Mouse (Mus musculus) layer of hippocampus, adult 9-10 months (tissue): ENCODE measurements around the gene Tagln2.

Experiments used
- DNase-seq: peaks from one replicate; pipeline ENCODE4 v3.0.0; 2022; ENCODE audit warnings: low spot score

The Tagln2 gene

DNA sequence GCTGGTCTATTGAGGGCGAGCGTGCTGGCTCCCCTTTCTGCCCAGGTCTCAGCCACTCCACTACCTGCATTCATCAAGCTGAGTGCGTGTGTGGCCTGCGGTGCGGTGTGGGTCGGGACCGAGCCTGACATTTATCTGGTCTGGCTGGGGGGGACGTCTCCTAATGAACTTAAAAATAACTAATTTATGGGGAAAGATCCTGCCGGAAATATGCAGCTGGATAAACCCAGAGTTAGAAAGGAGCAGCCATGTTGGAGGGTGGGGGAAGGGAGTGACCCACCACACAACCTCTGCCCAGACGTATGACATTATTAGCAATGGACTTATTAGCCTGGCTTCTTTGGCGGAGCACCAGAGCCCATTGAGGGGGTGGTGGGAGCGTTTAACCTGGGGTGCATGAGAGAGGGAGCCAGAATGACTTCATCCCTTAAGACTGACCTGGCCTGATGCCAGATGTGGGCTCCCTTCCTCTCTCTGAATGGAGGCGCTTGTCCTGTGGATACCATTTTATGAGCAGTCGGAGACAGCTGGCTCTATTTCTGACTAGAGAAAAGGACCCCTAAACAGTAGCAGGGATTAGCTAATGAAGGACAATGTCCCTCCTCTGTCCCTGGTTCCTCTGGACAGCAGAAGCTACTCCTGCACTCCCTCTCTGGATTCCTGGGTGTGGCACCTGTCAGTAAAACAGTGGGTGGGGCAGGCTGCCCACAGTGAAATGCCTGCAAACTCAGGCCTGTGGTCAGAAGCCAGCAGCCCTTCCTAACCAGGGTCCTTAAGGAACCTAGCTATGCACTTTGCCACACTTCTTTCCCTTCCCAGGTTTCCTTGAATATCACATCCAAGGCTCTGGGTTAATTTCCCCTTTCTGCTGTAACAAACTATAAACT is 3.5 kb downstream of the Tagln2 start:
- no peak for DNase-seq

DNA sequence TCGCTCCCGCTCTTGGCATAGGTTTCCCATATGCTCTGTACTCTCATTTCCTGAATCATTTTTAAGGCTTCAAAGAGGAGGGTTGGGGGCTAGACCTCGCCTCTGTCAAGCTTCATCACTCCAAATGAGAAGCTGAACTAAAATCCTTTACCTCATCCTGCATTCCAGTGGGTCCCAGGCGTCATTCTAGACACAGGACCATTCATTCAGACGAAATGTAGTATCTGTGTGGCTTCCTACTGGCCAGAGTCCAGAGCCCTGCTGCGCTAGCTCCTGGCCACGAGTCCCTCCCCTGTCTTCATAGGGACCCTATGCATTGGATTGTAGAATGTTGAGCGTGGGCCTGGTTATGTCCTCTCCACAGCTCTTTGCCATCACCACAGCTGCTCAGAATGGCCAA is 4.9 kb downstream of the Tagln2 start:
- no peak for DNase-seq

DNA sequence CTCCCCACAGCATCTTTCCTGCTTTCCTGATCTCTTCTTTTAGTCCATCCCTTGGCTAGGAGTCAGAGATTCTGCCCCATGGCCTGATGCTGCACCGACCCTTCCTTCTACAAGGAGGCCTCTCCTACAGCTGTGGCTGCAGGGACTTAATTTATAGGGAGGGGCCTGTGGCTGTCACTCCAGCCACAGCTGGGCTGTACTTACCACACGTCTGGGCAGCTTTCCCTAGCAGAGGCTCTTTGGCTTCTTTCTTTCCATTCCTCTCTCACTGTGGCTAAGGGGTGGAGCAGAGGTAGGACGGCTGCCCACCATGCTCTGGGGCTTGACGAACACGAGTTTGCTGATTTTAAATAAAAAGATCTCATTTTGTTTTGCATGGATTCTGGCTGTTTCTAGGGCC is 7.2 kb downstream of the Tagln2 start:
- DNase-seq, result no peak

DNA sequence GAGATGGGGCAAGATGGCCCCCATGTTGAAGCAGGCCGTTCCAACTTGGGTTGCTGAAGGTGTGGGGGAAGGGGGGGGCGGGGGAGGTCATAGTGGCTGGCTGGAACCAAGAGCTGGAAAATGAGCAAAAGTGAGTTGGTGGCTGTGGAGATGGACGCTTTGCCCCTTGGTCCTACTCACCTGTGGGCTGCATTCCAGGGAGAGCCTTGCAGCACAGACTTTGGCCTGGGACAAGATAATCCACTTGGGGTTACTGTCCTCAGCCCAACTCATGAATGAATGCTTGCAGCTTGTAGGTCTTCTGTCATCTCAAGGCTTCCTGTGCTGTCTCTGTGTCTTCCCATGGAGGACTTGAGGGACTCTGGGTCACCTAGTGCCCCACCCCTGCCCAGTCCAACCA is 7.9 kb downstream of the Tagln2 start:
- DNase-seq, result no peak

DNA sequence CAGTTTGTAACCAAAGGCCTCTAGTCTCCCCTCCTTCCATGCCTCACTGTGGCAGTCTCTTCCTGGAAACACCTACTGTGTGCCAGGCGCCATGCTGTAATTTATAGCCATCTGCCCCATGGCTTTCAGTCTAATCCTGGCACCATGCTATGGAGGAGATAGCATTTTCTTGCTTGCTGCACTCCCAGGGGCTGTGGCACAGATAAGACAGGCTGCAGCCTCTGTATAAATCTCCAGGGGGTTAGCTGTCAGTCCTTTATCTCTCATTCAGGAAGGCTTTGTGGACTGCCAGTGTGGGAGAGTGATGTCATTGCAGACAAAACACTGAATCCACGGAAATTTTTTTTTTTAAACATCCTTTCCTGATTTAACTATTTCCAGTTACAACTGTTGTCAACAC is 8.3 kb downstream of the Tagln2 start:
- DNase-seq, result no peak

DNA sequence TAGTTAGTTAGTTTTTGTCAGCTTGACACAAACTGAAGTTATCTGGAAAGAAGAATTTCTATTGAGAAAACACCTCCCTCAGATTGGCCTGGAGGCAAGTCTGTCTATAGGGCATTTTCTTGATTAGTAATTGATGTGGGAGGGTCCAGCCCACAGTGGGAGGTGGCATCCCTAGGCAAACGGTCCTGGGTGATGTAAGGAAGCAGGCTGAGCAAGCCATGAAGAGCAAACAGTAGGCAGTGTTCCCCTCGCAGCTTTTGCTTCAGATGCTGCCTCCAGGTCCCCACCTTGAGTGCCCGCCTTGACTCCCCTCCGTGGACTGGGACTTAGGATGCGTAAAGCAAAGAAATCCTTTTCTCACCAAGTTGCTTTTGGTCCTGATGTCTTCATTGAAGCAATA is 9.4 kb downstream of the Tagln2 start:
- no peak for DNase-seq

DNA sequence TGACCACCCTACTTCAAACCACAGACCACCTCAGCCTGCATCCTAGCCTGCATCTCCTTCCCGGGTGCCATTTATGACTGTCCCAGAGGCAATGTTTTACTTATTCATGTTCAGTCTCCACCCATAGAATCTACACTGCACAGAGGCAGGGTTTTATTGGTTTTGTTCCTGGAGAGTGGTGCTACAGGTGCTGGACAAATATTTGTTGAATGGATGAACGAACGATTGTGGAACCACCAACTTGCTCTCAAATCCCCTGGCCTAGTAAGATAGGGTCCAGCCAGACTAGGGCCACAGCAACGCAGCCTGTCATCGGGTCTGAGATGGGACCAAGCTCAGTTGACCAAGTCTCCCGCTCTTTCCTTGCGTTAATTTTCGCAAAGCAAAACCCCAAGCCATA is 10.1 kb downstream of the Tagln2 start:
- DNase-seq, result no peak

DNA sequence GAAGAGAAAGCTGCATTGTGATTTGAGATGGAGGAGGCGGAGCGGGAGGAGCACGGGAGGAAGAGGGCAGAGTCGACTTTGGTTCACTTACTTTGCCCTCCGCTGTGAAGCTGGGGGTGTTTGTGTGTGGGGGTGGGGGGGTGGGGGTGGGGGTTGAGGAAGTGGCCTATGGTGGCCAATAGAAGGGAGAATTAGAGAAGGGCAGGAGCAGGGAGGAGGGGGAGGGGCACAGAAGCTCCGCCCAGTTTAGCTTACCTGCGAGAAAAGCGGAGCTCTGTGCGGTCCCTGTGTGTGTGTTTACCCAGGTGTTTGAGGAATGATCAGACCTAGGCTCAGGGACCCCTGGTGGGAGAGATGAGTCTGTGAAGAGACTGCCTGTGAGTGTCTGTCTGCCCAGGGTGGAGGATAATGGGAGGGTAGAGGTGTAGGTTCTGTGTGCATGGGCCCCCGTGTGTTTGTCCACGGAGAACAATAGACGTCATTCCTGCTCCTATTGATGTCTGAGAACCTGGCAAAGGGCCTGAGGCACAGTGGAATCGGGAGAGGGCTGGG is 10.7 kb downstream of the Tagln2 start:
- no peak for DNase-seq

DNA sequence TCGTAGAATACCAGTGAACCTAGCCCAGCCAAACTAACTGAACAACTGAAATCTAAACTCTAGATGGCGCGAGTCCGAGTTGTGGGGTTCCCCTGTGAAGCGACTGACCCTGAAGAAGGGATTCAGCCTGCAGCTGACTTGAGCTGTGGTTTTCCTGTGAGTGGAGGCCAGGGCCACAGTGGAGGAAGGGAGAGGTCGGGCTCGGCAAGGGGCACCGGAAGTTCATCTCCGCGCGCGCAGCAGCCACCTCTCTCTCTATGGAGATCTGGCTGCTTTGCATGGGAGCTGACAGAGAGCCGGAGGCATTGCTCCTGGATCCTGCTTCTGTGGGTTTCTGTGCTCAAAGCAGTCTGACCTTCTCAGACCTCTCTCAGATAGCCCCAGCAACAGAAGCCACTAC is 13.1 kb downstream of the Tagln2 start:
- no peak for DNase-seq

DNA sequence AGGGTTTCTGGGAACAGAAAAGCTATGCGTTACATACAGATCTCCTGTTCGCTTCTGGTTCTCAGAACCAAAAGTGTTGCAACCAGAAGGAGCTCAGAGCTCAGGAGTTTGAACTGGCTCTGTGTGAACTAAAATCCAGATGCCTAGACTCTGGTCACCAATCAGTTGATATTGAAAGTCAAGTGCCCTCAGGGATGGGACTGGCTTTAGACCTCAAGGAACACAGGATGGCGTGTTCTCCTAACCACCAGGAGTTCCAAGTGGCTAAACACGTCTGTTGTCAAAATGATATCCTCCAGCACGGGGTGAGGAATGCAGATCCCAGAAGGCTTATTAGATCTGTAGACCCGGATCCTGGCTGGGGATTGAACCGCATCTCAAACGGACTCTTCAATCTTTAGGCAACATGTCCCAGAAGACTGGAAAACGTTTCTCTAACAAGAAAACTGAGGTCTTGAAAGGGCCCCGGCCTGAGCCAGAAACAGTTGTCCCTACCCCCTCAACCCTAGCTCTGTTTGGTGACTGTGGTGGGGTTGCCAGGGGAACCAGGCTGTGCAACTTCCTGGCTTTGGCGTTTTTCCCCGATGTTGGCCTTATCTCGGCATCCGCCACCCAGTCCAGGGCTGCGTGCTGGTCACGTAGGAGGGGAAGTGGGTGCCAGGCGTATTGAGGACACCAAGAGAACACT is 13.8 kb downstream of the Tagln2 start:
- DNase-seq, result no peak

DNA sequence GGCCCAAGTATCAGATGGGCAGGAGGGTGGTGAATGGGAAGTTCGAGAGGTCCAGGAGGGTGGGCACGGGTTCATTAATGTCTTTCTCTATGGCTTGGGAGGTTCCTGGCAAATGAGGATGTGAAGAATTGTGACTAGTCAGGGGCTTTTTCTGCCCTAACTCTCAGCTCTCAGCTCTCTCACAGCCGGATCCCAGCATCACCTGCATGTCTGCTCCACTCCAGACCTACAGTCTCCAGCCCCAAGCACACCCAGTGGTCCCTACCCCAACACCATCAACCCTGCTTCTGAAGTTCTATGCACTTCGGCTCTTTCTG is 14.3 kb downstream of the Tagln2 start:
- DNase-seq, result no peak

DNA sequence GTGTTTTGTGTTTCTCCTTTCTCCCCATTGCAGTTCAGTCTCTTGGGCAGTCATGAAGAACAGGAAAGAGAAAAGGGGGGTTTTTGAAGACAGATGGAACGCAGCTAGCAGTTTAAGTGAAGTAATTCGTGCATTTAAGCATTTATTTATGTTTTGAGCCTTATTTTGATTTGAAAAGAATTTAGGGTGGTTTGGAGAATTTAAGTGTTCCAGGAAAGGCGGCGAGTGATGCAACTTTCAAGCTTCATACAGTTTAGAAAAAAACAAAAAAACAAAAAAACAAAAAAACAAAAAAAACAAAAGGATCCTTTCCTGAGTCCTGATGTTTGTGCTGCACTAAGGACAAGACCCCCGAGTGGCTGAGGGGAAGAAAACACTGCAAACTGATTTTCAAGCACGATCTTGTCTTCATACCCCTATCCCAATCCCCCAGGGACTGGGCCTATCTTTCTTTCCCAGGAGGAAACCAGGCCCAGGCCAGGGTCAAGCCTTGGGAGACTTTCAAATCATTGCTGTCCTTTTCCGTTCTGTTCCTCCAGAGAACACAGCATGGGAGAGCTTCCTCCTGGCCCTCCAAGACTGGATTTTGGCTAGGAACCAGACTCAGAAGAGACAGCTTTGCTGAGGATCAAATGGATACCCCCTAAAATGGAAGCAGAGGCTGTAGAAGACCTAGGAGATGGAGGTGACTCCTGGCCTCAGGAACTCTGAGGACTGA is 14.9 kb downstream of the Tagln2 start:
- DNase-seq, result no peak

DNA sequence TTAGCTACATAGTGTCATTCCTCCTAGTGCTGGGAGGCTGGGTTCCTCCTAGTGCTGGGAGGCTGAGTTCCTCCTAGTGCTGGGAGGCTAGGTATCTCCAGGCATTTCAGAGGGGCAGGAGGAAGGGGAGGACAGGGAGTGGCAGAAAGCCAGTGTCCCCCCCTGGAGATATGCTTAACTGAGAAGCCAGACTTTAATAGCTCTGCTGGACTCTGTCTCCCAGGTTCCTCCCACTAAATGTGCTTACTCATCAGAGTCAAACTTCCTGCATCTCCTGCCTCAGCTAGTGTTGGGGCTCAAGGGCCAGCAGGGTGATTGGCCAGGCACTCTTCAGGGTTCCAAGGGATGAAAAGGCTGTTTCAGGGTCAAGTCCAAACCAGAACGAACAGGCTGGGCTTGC is 15.5 kb downstream of the Tagln2 start:
- no peak for DNase-seq

DNA sequence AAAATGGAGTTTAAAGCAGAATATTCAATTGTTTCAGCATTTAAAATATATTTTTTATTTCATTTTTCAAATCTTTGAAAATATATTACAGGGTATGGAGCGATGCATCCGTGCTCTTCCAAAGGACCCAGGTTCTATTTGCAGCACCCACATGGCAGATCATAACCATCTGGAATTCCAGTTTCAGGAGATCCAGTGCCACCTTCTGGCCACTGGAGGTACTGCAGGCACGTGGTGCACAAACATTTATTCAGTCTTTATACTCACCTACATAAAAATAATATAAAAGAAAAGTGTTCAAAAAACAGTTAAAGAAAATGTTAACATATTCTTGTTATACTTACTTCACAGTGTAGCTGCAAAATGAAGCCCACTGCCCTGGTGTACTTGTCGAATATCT is 18.2 kb downstream of the Tagln2 start:
- no peak for DNase-seq

DNA sequence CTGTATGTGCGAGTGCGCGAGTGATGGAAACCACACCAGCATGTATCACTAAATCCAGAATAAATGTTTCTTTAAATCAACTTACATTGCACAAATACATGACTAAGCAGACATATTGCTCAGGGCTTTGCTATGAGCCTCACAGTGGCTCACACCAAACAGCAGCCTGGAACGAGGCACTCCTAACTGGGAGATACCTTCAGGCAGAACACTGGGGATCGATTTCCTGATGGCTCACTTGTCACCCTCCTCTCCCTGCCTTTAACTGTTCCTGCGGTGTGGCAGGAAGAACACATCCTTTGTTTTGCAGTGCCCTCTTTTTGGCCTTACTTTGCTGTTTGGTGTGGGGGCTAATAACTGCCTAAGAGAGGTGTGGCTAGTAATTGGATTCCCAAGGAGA is 19.8 kb downstream of the Tagln2 start:
- DNase-seq, result no peak

DNA sequence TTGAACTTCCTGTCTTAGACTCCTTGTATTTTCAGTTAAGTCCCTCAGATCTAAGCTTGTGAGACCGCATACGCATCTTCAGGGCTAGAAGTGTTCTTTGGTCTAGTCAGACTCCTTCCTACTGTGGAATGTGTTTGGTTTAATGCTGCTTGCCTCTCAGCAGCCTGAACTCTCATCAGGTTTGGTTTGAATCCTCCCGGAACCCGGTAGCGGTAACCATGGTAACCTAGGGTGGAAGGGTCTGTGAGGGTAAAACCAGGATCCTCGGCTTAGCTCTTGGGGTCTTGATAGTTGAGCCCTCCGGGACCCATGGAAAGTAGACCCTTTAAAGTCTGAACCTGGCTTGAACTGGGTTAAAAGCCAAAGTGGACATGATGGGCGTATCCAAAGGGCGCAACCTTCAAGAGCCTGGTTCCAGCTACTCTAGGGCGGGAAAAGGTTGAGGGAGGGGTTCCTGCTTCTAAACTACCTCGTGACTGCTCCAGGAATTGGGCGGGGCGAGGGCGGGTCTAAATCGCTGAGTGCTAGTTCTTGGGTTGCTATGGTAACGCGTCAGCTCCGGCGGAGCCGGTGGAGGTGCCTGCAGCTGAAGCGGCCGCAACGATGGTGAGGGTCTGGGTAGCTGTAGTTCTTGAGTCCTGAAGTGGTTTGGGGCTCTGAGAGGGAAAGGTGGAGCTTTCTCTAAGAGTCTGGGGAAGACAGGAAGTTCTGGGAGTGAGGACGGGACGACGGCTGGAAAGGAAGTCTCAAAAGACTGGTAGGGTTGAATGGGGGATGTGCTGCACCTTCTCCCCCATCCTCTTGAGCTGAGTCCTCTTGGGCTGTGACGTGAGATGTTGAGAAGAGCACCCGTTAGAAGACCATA is 21.0 kb downstream of the Tagln2 start, which contains the start of gene Cfap45:
Gene Cfap45, plus strand, starts transcription at position 226 of the 865 bp plus-strand sequence.
- no peak for DNase-seq

DNA sequence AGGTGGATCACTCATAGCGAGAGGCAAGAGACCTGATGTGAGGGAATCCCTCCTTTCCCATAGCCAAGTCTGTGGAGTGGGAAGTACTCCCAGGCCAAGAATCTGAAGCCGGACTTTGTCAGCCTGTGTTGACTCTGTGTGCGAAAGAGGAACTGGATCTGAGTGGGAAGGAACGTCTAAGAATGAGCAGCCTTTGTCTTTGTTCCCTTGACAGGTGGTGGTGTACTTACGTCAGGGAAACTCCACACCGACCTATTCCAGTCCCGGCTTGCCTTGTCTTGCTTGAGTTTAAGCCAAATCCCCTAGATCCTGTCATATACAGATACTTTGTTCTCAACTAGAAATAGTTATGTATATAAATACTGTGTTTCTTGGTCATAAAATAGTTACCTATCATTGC is 22.7 kb downstream of the Tagln2 start:
- no peak for DNase-seq

DNA sequence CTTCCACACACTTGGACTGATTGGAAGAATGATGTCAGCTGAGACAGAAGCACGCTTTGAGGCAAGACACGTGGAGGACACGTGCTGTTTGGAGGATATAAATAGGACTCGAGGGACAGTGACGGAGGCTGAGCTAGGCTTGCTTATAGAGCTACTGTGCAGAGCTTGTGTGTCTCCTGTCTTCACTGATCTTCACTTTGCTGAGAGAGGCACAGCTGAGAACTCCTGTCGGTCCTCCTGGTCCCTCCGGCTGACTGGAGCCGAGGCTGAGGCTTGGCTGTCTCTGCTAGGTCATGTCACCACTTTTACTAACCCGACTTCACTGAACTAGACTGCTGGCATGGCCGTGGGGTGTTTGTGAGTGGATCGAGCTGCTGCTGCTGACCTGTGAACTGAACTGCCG is 23.9 kb downstream of the Tagln2 start:
- DNase-seq, result no peak

DNA sequence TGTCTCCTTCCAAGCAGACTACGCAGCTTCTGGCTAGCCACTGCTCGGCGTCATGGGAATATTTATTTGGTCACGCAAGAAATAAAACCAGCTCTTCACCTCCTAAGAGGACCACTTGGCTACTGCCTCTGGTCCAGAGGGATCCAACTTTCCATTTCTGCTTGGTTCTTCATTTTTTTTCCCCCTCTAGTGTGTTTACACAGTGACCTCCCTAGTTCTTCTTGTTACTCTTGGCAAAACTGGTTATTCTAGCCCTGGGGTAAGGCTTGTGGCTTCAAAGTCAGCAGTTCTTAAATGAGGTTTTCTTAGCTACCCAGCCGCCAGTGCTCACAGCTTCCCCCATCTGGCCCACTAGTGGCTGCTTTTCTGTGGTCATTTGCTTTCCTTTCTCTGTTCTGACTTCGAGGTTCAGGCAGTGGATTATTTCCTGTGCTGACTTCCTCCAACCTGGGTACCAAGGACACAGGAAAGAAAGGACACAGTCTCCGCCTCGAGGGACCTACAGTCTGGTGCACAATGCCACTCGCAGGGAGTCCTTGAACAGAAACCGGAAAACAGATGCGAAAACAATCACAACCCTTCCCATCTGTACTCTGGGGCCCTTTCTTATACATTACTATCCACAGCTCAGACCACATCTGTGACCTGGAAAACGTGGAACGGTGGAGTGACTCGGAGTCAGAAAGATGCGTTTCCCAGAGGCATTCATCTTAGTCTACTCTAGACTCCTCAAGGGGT is 25.3 kb downstream of the Tagln2 start:
- no peak for DNase-seq

DNA sequence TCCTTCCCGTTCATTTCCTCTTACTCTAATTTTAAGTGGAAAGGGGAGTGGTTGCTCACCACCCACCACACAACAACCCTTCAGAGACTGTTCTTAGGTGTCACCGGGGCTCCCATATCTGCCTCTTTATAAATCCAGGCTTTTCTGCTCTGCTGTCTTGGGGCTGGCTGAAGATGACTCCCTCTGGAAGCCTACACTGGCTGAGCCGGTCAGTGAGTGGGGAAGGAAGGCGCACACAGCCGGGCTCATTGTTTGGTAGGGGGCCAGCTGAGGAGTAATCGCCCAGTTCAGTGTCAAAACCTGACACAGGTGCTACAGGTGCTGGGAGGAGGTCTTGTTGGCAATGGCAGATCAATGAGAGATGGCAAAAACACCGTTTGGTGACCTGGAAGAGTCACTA is 26.1 kb downstream of the Tagln2 start:
- DNase-seq, result no peak
